ENCODE assay signal across 9 mouse cellular contexts in the genomic region with DNA sequence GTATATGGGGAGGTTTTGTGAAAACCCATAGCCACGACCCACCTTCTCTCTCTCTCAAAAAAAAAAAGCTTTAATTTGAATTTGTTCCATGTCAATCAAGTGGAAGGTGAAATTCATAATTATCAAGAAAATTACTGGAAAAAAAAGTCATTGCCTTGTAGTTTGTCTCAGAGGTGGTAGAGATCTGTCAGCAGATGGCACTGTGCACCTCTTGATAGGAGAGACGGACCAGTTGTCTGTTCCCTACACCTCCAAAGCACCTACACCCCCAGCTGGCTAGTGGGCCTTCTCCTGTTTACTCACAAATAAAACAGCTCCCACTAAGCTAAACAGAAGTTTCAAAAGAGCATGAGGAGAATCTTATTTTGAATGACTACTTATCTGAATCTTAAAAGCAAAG.
DNase-seq lines count a peak whose midpoint lies in the region; ATAC-seq lines count a peak whose summit lies in the region.
"Had no signal": no experiment of that assay in that cellular context is flagged by ENCODE, and none has a peak within 500 bp of the region (broad histone marks: within the 10 kb centered on the region; RNA-seq: fewer than 3 reads in every experiment).

No protein-coding gene starts in this region.

- H3K9ac ChIP-seq in embryonic facial prominence, embryonic 11.5 days (replicated peaks; ENCODE audit: low read length): no peak overlapping the region
- no peak overlapping the region for H3K9ac ChIP-seq in neural tube, embryonic 15.5 days (replicated peaks)

- DNase-seq in embryonic facial prominence, embryonic 11.5 days (ENCODE audit: low spot score): peak; percentile 27
- no peak for DNase-seq in embryonic facial prominence, embryonic 10.5 days (ENCODE audit: low spot score)
- peak; percentile 8 to 13 for DNase-seq in kidney, postnatal 4 days
- no peak for DNase-seq in kidney, adult 18-20 months
- DNase-seq in 416B (ENCODE audit: low read depth): peak; percentile 27
- DNase-seq in c-Kit-positive CD71-positive TER-119-negative erythroid progenitor cells, embryonic 14.5 days (ENCODE audit: low read depth): peak; percentile 15
- no peak for DNase-seq in urinary bladder, adult 2 months (ENCODE audit: low spot score)

- H3K4me2 ChIP-seq in embryonic facial prominence, embryonic 11.5 days (ENCODE audit: low read depth, low read length): no peak overlapping the region
- no peak overlapping the region for H3K4me2 ChIP-seq in neural tube, embryonic 15.5 days

- H3K4me3 ChIP-seq in embryonic facial prominence, embryonic 11.5 days (ENCODE audit: low read depth, low read length): no peak overlapping the region
- no peak overlapping the region for H3K4me3 ChIP-seq in embryonic facial prominence, embryonic 10.5 days
- no peak overlapping the region for H3K4me3 ChIP-seq in neural tube, embryonic 15.5 days (replicated peaks)
- H3K4me3 ChIP-seq: heart, embryonic 10.5 days had no signal

- 33% methylated on average over 2 of the region's 2 CpGs for WGBS in embryonic facial prominence, embryonic 11.5 days
- WGBS in embryonic facial prominence, embryonic 10.5 days: 45% methylated on average over 2 of the region's 2 CpGs
- 62% methylated on average over 2 of the region's 2 CpGs for WGBS in neural tube, embryonic 15.5 days

- H3K9me3 ChIP-seq in embryonic facial prominence, embryonic 11.5 days (replicated peaks; ENCODE audit: control insufficient read depth, low read length): no peaks in the 10 kb centered on the region
- no peaks in the 10 kb centered on the region for H3K9me3 ChIP-seq in embryonic facial prominence, embryonic 10.5 days
- H3K9me3 ChIP-seq in neural tube, embryonic 15.5 days (replicated peaks): no peaks in the 10 kb centered on the region
- H3K9me3 ChIP-seq: heart, embryonic 10.5 days had no signal

- no peaks in the 10 kb centered on the region for H3K36me3 ChIP-seq in embryonic facial prominence, embryonic 11.5 days (replicated peaks; ENCODE audit: control insufficient read depth, insufficient read depth, low read depth, low read length)
- no peaks in the 10 kb centered on the region for H3K36me3 ChIP-seq in embryonic facial prominence, embryonic 10.5 days (replicated peaks)
- no peaks in the 10 kb centered on the region for H3K36me3 ChIP-seq in neural tube, embryonic 15.5 days
- H3K36me3 ChIP-seq: heart, embryonic 10.5 days had no signal

- H3K27ac ChIP-seq in embryonic facial prominence, embryonic 11.5 days (replicated peaks; ENCODE audit: low read depth, low read length): no peak overlapping the region
- no peak overlapping the region for H3K27ac ChIP-seq in embryonic facial prominence, embryonic 10.5 days (replicated peaks)
- no peak overlapping the region for H3K27ac ChIP-seq in neural tube, embryonic 15.5 days (replicated peaks)
- H3K27ac ChIP-seq: heart, embryonic 10.5 days had no signal

- no peaks in the 10 kb centered on the region for H3K4me1 ChIP-seq in embryonic facial prominence, embryonic 11.5 days (ENCODE audit: control insufficient read depth, insufficient read depth, low read length)
- no peaks in the 10 kb centered on the region for H3K4me1 ChIP-seq in embryonic facial prominence, embryonic 10.5 days
- H3K4me1 ChIP-seq in neural tube, embryonic 15.5 days: no peaks in the 10 kb centered on the region
- H3K4me1 ChIP-seq: heart, embryonic 10.5 days had no signal

- H3K27me3 ChIP-seq in embryonic facial prominence, embryonic 11.5 days (ENCODE audit: control insufficient read depth, insufficient read depth, low read length): no peaks in the 10 kb centered on the region
- no peaks in the 10 kb centered on the region for H3K27me3 ChIP-seq in embryonic facial prominence, embryonic 10.5 days (replicated peaks; ENCODE audit: low read depth, poor library complexity, severe bottlenecking)
- no peaks in the 10 kb centered on the region for H3K27me3 ChIP-seq in neural tube, embryonic 15.5 days (replicated peaks)

- no peak for ATAC-seq in embryonic facial prominence, embryonic 11.5 days (replicated peaks; ENCODE audit: insufficient number of reproducible peaks, low FRiP score, low TSS enrichment, low read depth)
- no peak for ATAC-seq in neural tube, embryonic 15.5 days (ENCODE audit: low FRiP score)

Comparison
In these comparisons a context has a peak if more than half of its experiments do, and no peak if none do; other contexts are left out.
1. DNase-seq: peak in embryonic facial prominence, embryonic 11.5 days (single experiment), kidney, postnatal 4 days (2 of 2), 416B (single experiment) and c-Kit-positive CD71-positive TER-119-negative erythroid progenitor cells, embryonic 14.5 days (single experiment); none in embryonic facial prominence, embryonic 10.5 days (single experiment), kidney, adult 18-20 months (single experiment) and urinary bladder, adult 2 months (single experiment).